Mouse (Mus musculus) embryo, embryonic 10.5 days (tissue): Measurements from ENCODE around the gene Prr19.
A peak's percentile ranks its signal among the peaks of the same experiment; 100 is the strongest.

Experiments
- DNase-seq: peaks from one replicate; pipeline ENCODE4 v3.0.0-alpha.2; 2015; ENCODE audit warnings: low spot score

The Prr19 gene

GRCm38 (mm10) chr7:25293191-25293739 lies 7.9 kb upstream of the Prr19 start:
- DNase-seq: no peak

- no peak for DNase-seq
Measured at GRCm38 (mm10) chr7:25294495-25294894, 6.7 kb upstream of the Prr19 start.

- DNase-seq: no peak
Measured at GRCm38 (mm10) chr7:25294960-25295722, 6.1 kb upstream of the Prr19 start.

GRCm38 (mm10) chr7:25296945-25297453 lies 4.2 kb upstream of the Prr19 start:
- DNase-seq: peak; percentile 60

GRCm38 (mm10) chr7:25297454-25298325 lies 3.5 kb upstream of the Prr19 start, which contains the start of gene Pafah1b3:
Gene Pafah1b3, minus strand, starts transcription at chr7:25297986.
- peak; percentile 98 for DNase-seq

- no peak for DNase-seq
Measured at GRCm38 (mm10) chr7:25303003-25303684, 1.9 kb downstream of the Prr19 start.

GRCm38 (mm10) chr7:25303685-25304006 lies 2.4 kb downstream of the Prr19 start:
- no peak for DNase-seq

GRCm38 (mm10) chr7:25305481-25305880 lies 4.3 kb downstream of the Prr19 start:
- no peak for DNase-seq

GRCm38 (mm10) chr7:25305956-25306613 lies 4.9 kb downstream of the Prr19 start, which contains the start of gene Tmem145:
Gene Tmem145, plus strand, starts transcription at chr7:25306106.
- DNase-seq: peak; percentile 83

- no peak for DNase-seq
Measured at GRCm38 (mm10) chr7:25306614-25306996, 5.4 kb downstream of the Prr19 start.

GRCm38 (mm10) chr7:25308702-25309318 lies 7.6 kb downstream of the Prr19 start:
- no peak for DNase-seq

- no peak for DNase-seq
Measured at GRCm38 (mm10) chr7:25309425-25309824, 8.2 kb downstream of the Prr19 start.

GRCm38 (mm10) chr7:25311193-25311592 lies 10.0 kb downstream of the Prr19 start:
- no peak for DNase-seq

- DNase-seq: no peak
Measured at GRCm38 (mm10) chr7:25313325-25313724, 12.1 kb downstream of the Prr19 start.

GRCm38 (mm10) chr7:25314606-25315305 lies 13.5 kb downstream of the Prr19 start:
- peak; percentile 36 for DNase-seq

GRCm38 (mm10) chr7:25315306-25316041 lies 14.3 kb downstream of the Prr19 start:
- DNase-seq: peak; percentile 57

- DNase-seq: peak; percentile 100
Measured at GRCm38 (mm10) chr7:25316532-25317445, 15.6 kb downstream of the Prr19 start, which contains the start of gene Megf8. Gene Megf8, plus strand, starts transcription at chr7:25317164.

GRCm38 (mm10) chr7:25317446-25317999 lies 16.3 kb downstream of the Prr19 start:
- no peak for DNase-seq
